Mouse (Mus musculus) hindlimb bud, embryonic 11.5 days (tissue): ENCODE measurements at regions not wholly inside any gene's neighbourhood (a gene's known extent, or its start where the extent isn't known, plus 50 kb on each side); places are given as distances from the start of the nearest gene placed in this dataset.

Experiments used
- DNase-seq: peaks from one replicate; pipeline ENCODE4 v3.0.0-alpha.2; 2012; ENCODE audit warnings: low read depth, low spot score; ENCODE audit errors: extremely low spot score

- DNase-seq = no peak
Measured at GRCm38 (mm10) chr16:93458598-93459496, 145.0 kb downstream of the Setd4 start.

DNA sequence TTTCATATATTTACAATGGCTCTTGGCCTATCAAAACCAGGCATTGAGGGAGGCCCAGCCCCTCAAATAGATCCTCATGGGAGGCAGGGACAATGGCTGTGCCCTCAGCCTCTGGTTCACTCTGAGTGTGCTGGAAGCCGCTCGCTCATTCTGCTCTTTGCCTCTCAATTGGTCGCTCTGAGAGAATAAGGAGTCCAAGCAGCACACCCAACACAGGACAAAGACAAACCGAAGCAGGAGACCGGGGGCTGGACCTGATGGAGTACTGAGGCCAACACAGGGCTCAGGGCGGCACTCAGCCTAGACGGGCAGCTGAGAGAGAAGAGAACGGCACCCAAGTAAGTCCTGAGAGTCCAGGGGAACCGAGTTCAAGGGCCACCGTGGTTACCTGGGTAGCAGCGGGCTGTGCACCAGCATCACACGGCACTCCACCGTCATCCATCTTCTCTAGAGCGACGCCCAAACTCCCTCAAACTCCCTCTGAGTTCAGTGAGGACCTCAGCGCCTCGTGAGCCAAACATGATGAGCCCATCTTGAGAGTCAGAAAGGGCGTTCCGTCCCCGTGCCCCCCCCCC lies 145.8 kb downstream of the Setd4 start:
- DNase-seq = no peak

- no peak for DNase-seq
Measured at GRCm38 (mm10) chr16:93456706-93457425, 147.0 kb downstream of the Setd4 start.

DNA sequence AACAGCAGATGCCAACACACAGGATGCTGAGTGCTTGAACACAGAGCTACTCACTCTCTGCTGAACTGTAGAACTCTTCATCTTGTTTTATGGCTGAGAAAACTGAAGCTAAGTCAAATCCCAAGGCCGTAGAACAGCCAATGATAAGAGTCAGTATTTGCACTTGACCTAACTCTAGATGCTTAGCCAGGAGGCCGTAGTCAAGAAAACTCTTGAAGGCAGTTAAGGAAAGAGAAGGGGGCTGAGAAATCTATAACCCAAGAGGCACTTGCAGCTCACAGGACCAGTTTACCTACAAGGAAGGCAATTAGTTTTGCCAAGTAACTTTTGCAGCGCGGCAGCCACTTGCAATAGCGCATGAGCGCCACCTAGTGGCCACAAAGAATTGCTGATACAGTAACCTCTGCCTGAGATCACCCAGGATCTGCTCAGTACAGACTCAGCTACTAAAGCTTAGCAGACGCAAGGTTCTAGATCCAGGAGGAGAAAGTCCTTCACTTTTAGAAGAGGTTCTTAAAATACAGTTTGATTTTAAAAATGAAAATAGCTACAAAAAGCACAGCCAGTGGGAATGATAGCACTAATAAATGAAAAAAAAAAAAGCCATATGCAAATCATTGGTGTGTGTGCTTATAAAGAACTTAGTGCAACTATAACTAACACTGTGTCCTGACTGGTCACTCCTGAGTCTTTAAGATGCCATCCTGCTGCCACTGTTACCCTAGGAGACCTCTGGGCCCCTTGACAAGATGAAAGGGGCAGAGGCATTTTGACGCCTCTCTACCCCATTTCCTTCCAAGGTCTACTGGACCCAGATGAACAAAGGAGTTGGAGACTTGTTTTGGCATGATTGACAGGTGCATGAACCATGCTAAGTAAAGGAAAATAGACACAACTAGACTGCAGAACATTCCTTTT lies 149.5 kb downstream of the Setd4 start:
- peak; percentile 80 for DNase-seq

- DNase-seq = no peak
Measured at GRCm38 (mm10) chr16:93453056-93453455, 150.8 kb downstream of the Setd4 start.

DNA sequence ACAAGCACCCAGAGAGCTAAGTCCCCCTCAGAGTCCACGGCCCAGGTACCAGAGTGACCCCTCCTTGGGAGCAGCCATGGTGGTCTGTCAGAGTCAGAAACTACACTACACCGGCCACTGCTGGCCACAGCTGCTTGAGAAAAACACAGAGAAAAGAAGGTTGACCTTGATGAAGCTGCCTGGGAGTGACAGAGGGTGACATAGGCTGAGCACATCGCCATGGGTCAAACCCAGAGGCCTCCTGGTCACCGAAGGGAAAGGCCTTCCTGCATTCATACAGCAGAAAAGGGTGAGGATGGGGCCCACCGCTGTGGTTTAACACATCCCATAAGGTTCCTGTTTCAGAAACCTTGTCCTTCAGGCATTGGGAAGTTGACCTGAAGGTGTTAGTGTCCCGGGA lies 153.0 kb downstream of the Setd4 start:
- DNase-seq = no peak

GRCm38 (mm10) chr16:93449925-93450324 lies 153.9 kb downstream of the Setd4 start:
- DNase-seq = no peak

- no peak for DNase-seq
Measured at GRCm38 (mm10) chr16:93448124-93448523, 155.7 kb downstream of the Setd4 start.

GRCm38 (mm10) chr16:93446970-93447369 lies 156.9 kb downstream of the Setd4 start:
- DNase-seq = no peak

- no peak for DNase-seq
Measured at GRCm38 (mm10) chr16:93446206-93446605, 157.7 kb downstream of the Setd4 start.

GRCm38 (mm10) chr16:93442837-93443236 lies 161.0 kb downstream of the Setd4 start:
- no peak for DNase-seq

DNA sequence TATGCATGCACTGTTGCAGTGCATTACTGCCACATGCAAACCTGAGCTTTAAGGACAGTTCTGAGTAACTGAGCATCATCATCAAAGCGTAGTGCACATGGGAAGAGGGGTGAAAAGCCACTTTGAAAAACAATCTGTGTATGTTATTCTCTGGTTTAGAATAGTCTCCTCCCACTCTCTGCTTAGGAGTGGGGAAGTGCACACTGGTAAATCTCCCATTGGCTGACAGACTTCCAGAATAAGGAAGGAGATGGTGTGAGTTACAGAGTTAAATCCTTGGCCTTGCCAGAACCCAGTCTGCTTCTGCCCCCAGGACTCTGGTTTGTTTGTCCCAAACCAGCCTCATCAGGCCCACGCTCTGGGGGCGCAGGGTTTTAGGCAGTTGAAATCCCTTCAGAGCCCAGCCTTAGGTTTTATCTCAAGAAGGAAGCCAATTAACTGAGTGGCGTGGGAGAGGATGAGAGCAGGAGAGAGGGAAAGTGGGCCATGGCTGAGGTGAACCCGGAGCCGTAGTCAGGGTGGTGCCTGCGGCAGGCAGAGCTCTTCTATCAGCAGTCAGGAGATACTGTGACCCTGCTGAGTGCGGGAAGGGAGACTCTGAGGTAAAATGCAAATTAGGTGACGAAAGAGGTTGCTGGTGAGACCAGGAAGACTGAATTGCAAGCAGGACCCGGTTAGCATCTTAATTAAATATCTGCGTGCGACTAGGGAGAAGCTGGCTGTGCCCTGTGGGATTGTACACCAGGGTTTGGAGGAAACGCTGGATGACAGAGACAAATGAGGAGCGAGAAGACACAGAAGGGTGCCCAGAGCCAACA lies 166.0 kb downstream of the Setd4 start:
- DNase-seq = no peak

DNA sequence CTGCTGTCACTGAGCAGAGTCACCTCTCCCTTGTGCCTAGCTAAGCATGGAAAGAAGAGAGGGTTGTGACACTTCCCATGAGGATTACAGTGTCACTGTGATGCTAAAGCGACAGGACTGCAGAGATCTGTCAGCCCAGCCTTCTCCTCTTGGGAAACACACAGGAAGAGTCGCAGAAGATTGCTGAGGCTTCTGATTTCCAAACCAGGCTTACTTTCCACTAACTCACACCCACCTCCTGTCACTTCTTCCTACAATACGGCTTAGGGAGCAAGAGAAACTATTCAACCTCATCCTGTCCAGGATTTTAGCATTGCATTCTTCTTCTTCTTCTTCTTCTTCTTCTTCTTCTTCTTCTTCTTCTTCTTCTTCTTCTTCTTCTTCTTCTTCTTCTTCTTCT lies 167.1 kb downstream of the Setd4 start:
- DNase-seq = no peak

DNA sequence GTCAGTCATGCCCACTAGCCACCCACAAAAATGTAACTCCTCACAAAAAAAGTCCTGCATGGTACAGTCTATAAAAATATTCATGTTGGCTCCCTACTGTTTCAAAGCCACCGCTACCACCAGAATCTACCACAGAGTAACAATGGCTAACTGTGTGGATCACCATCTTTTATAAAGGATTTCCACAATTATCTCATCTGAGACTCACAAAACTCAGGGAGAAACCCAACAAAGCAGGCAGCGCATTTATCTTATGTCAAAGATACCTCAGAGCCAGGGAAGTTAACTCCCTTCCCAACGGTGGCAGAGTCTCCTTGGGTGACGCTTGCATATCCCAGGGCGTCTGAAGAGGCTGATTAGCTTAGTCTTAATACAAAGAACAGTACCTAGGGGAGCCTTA lies 172.5 kb downstream of the Setd4 start:
- DNase-seq = no peak

- no peak for DNase-seq
Measured at GRCm38 (mm10) chr16:93429324-93429781, 174.5 kb downstream of the Setd4 start.

GRCm38 (mm10) chr16:93427264-93427663 lies 176.6 kb downstream of the Setd4 start:
- DNase-seq = no peak

- no peak for DNase-seq
Measured at GRCm38 (mm10) chr16:93425731-93426130, 178.1 kb downstream of the Setd4 start.

DNA sequence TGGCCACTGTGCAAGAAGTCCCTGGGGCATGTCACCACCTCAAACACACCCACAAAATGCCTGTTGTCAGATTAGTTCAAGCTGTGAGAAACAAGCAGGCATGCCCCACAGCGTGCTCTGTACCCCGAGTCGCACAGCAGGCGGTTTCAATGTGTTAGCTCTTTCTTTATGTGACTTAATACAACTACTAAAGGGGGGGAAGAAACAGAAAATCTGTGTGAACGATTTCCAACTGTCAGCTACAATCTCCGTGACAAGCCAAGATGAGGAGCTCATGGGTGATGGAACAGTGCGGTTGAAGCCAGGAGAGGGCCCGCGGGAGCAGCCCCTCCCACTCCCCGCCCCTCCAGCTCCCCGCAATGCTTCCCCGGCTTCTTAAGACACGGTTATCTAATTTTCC lies 180.7 kb downstream of the Setd4 start:
- no peak for DNase-seq

DNA sequence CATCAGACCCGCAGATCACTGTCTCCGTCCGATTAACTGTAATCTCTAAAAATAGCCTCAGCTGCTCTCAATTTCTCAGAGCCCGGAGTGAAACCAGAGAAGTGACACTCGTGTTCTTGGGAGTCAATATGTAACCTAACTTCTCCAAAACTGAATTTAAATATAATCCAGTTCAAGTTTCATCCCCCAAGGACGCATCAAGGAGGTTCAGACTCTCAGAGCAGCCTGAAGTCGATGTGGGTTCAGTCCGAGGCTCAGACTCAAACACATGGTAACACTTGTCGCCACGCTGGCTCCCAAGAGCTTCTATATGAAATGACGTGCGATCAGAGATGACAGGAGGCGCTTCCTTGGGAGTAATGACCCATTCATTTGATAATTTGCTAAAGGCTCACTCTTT lies 181.6 kb downstream of the Setd4 start:
- DNase-seq = no peak

GRCm38 (mm10) chr16:93418246-93418645 lies 185.6 kb downstream of the Setd4 start:
- DNase-seq = no peak
